Mouse (Mus musculus): ENCODE data around the gene Twnk.

DNA sequence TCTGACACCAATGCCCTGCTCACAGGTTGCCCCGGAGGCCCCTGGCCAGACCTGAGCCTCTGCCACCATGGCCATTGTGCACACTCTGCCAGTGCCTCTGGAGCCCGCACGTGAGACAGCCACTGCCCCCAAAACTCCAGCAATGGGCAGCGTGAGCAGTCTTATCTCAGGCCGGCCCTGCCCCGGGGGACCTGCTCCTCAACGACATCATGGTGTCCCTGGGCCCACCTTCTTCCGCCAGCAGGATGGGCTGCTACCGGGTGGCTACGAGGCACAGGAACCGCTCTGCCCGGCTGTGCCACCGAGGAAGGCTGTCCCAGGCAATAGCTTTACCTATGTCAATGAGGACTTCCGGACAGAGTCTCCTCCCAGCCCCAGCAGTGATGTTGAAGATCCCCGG lies 15.9 kb downstream of the Twnk start:
- TF ChIP-seq CTCF (IDR thresholded peaks at IDR 0.05; ENCODE audit: extremely low read depth, insufficient read depth, insufficient read length, insufficient replicate concordance) (no peak), POLR2A (IDR thresholded peaks at IDR 0.05; ENCODE audit: low read depth, low read length) (no peak)

Measured in spleen, adult 2 months (tissue).